Mouse (Mus musculus): ENCODE results near the gene Gna11.

Gna11 gene

DNA sequence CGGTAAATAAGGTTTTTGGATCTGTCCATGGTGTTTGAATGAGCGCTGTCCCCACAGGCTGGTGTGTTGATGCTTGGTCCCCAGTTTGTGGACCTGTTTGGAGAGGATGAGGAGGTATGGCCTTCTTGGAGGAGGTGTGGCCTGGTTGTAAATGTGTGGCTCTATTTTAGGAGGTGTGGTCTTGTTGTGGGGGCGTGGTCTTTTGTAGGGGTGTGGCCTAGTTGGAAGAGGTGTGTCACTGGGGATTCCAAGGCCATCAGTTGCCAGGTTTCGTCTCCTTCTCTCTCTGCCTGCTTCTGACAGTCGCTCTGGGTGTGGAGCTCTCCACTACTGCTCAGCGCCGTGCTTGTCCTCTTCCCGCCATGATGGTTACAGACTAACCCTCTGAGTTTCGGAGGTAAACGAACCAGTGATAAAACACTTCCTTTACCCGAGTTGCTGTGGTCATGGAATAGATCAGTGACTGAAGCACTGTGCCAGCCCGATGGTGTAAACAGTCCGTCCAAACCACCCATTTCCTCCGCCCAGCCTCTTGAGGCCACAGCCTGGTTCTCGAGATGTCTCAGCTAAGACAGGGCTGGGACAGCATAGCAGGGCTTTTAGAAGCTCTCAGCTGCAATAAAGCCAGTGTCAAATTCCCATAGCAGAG, 39.9 kb downstream of the Gna11 start:
- no peak for DNase-seq (ENCODE audit: low spot score in 2 of 2)

GRCm38 (mm10) chr10:81502658-81503057, 42.3 kb downstream of the Gna11 start:
- peak; percentile 72 to 83 for DNase-seq (ENCODE audit: low spot score in 2 of 2)

DNA sequence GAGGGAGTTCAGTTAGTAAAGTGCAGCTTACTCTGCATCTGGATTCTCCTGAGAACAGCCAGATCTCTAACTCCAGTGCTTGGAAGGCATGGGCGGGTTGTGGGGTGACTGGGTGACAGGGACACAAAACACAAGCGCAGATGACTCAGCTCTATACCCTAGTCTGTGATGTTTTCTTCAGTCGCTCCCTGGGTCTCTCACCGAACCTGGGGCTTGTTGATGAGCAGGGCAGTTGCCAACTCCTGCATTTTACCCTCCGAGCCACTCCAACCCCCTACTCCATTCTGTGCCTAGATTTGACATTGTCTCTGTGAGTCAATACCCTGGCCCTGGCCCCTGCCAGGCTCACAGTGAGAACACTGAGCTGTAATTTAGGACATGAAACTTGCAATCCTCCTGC, 43.1 kb downstream of the Gna11 start:
- DNase-seq (ENCODE audit: low spot score in 2 of 2) = no peak

- DNase-seq (ENCODE audit: low spot score in 2 of 2) = no peak
Measured at GRCm38 (mm10) chr10:81500032-81500431, 45.0 kb downstream of the Gna11 start, which contains the start of gene S1pr4. Gene S1pr4, minus strand, starts transcription at chr10:81500132.

DNA sequence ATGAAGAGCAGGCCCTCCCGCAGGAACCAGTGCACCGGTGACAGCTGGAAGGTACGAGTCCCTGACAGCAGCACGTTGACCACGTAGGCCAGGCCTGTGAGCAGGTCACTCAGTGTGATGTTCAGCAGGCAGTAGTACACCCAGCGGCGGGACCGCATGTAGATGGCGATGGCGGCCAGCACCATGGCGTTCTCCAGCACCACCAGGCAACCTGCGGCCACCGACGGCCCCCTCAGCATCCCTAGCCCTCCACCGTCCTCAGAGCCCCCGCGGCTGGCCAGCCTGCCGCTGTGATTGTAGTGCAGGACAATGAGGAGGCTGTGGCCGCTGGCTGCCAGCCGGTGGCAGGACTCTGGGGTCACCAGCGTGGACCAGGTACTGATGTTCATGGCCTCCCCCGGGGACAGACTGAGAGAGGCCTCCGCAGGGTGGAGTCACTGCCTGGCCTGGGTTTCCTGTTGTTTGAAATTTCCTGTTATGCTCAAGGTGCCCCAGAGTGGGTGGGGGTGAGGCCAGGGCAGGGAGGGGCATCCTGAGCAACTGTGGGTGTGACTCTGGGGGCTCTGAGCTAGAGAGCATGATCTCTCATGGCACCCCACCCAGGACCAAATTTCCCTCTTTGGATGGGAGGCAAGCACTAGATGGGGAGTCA, 45.6 kb downstream of the Gna11 start:
- no peak for DNase-seq (ENCODE audit: low spot score in 2 of 2)

- no peak for DNase-seq (ENCODE audit: low spot score in 2 of 2)
Measured at GRCm38 (mm10) chr10:81498316-81499249, 46.4 kb downstream of the Gna11 start.

GRCm38 (mm10) chr10:81497401-81498270, 47.4 kb downstream of the Gna11 start:
- DNase-seq (ENCODE audit: low spot score in 2 of 2) = no peak

DNA sequence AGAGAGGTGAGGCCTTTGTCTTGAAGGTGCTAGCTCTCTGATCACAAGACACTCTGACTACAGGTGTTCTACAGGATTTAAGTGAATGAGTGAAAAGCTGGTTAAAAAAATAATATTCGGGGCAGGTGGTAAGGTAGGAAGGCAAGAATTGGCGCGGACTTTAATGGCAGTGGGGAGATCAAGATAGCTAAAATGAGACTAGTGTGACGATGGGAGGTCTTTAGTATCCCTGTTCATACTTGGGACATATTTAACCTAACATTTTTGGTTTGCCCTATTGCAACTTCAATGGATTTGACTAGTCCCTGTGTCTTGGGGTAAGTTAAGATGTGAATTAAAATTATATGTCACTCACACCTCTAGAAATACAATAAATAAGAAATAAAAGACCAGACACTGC, 48.0 kb downstream of the Gna11 start:
- no peak for DNase-seq (ENCODE audit: low spot score in 2 of 2)

DNA sequence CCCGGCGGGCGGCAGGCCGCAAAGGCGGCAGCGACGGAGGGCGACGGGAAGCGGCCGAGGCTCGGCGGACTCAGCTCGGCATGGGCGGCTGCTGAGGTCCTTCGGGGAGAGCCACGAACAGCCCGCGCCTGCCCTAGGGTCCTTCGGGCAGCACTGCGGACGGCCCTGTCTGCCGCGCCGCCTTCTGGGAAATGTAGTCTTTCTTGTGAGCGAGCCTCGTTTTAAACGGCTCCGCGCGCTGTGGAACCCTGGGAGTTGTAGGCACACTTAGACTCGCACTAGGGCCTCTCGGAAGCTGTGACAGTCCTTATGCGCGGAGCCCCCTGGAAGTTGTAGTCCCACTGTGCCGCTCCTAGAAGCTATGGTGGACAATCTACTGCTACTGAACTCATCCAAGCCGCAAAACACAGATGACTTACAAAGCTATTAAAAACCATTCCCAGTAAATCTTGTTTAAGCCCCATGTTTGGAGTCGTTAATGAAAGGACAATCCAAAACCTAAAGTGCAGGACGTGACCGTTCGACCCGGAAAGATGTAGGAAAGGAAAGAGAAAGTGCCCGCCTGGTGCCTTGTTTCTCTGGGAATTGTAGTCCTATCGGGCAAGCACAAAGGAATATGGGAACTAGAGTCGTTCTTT, 48.6 kb downstream of the Gna11 start, which contains the start of gene Ncln:
Gene Ncln (minus strand): TSS at position 129 of the 638 bp plus-strand sequence.
- peak; percentile 99 for DNase-seq (ENCODE audit: low spot score in 2 of 2)

GRCm38 (mm10) chr10:81495616-81496263, 49.2 kb downstream of the Gna11 start:
- DNase-seq (ENCODE audit: low spot score in 2 of 2) = no peak

DNA sequence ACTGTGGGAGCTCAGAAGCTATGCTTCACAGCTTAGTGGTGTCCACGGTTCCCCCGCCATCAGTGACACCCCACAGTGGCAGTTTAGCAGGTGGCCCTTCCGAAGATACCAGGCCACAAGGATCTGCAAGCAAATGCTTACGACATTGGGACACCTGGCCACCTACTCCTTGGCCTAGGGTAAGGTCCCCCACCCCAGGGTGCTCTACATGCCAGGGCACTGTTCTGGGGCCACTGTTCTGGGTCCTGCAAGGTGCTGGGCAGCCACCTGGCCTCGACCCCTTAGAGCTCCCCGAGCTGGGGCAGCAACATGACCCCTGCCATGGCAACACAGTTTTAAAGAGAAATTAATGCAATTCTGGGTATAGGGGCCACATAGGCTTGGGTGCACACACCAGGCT, 49.8 kb downstream of the Gna11 start:
- DNase-seq (ENCODE audit: low spot score in 2 of 2) = no peak

- DNase-seq (ENCODE audit: low spot score in 2 of 2) = no peak
Measured at GRCm38 (mm10) chr10:81494260-81495041, 50.5 kb downstream of the Gna11 start.

DNA sequence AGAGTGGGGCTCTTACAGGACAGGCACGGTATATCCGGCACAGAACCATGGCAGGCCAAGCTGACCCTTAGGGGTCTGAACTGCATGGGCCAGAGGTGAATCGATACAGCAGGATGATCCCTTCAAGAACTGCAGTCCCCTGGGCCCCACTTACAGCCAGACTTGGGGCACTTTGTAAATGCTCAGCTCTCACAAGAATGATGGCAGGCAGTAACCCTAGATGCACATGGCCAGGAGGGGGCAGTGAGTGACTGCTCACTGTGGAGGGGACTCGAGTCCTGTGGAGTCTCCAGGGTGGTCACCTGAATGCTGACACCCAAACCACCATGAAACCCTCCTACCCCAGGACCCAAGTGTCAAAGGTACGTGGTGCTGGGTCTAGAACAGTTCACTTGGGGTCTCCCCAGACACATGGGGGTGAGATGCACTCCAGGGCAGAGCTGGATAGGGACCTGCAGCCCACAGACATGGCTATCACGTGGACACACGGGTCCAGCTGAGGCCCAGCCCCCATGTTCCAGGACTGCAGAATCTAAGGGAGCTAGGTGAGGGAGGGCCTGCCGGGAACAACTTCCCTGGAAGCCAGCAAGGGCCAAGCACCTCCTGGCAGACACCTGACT, 51.3 kb downstream of the Gna11 start:
- no peak for DNase-seq (ENCODE audit: low spot score in 2 of 2)

DNA sequence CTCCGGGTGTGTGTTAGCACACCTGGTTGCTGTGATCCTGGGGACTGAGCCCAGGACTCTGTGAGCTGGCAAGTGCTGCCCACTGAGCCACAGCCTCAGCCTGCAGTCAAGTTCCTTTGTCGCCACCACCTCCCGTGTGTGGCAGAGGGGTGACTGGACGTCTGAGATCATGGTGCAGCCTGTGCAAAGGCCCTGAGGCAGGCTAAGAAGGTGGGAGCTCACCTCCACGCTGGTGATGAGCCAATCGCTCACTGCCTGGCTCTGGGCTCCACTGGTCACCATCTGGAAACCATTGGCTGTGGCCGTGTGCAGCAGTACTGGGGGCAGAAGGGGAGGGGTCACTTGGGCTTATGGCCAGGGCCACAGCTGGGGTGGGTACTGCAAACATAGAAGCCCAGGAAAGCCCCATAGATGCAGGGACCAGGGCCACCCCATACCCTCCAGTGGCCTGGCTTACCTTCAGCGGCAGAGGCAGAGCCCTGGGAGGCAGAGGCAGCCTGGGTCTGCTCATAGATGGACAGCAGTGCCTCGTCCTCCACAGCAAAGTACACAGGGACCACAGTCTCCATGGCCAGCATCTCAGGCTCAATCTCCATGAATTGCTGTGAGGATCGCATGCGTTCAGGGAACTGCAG, 52.3 kb downstream of the Gna11 start:
- no peak for DNase-seq (ENCODE audit: low spot score in 2 of 2)

DNA sequence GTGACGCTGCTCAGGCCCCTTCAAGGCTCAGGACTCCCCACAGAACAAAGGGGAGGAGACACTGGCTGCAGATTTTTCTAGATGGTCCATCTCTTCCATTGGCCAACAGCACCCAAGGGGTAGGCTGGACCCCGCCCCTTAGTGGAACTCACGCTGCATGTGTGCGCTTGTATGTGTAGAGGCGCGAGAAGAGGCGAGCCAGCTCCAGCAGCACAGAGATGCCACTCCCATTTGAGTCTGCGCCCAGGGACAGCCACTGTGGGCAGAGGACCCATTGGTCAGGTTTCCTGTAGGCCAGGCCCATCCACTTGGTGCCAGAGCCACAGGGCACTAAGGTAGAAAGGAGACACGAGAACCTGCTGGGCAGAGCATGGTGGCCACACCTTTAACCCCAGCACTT, 54.0 kb downstream of the Gna11 start:
- DNase-seq (ENCODE audit: low spot score in 2 of 2) = no peak

- no peak for DNase-seq (ENCODE audit: low spot score in 2 of 2)
Measured at GRCm38 (mm10) chr10:81489941-81490340, 55.0 kb downstream of the Gna11 start.

GRCm38 (mm10) chr10:81488081-81488480, 56.9 kb downstream of the Gna11 start:
- no peak for DNase-seq (ENCODE audit: low spot score in 2 of 2)

- no peak for DNase-seq (ENCODE audit: low spot score in 2 of 2)
Measured at GRCm38 (mm10) chr10:81486496-81486895, 58.5 kb downstream of the Gna11 start.
